Mouse (Mus musculus) cortical plate, adult 2 months (tissue): ENCODE data around the gene Prr32. TPM values are rescaled to one million over a fixed set of nuclear protein-coding genes. Genes with fewer than 3 reads are reported as not detected.

Experiments used
- H3K27ac ChIP-seq: fragments of 200-500 bp; 2 replicates; pipeline ENCODE4 v1.5.1; 2012; ENCODE audit warnings: low read length, control low read depth, inconsistent platforms; ENCODE audit not compliant: insufficient read depth
- H3K4me1 ChIP-seq: fragments of 200-500 bp; 2 replicates; pipeline ENCODE4 v1.6.1; 2011; ENCODE audit warnings: low read length; ENCODE audit not compliant: control insufficient read depth, insufficient read depth
- H3K4me3 ChIP-seq: fragments of 200-500 bp; 2 replicates; pipeline ENCODE4 v1.5.1; 2011; ENCODE audit warnings: mild to moderate bottlenecking, low read length, control low read depth; ENCODE audit not compliant: insufficient read depth
- CTCF ChIP-seq: fragments of 200-500 bp; IDR thresholded peaks from 2 replicates; pipeline ENCODE4 v1.5.1; 2011; ENCODE audit warnings: mild to moderate bottlenecking, control low read depth, low read length; ENCODE audit not compliant: insufficient read depth; ENCODE audit errors: extremely low read depth
- POLR2A ChIP-seq: fragments of 200-500 bp; IDR thresholded peaks from 2 replicates; pipeline ENCODE4 v1.6.1; 2011; ENCODE audit warnings: mild to moderate bottlenecking, low read length, control low read depth; ENCODE audit not compliant: insufficient read depth; ENCODE audit errors: extremely low read depth
- polyA plus RNA-seq: library from polyadenylated mRNA; depleted of rRNA; stranded (reverse); fragments of >200 nt; gene quantifications from 2 replicates; pipeline ENCODE4 v1.2.3, GENCODE M21; 2012; rRNA removed

Prr32 gene
- polyA plus RNA-seq: 0.32 and 1.1 TPM in 2 replicates

- Histone ChIP-seq H3K4me1 (no peaks in the 10 kb centered on the region), H3K4me3 (no peak within 1 kb of the TSS), H3K27ac (no peak within 1 kb of the TSS)
- TF ChIP-seq POLR2A (no peak), CTCF (no peak)
Observed at GRCm38 (mm10) chrX:45090604-45091003, at the start of gene Prr32. Gene Prr32, plus strand, starts transcription at chrX:45090904.
